Mouse (Mus musculus) liver (tissue): ENCODE measurements around the gene Specc1.
A peak's percentile ranks its signal among the peaks of the same experiment; 100 is the strongest.

Source experiments
- DNase-seq: peaks from one replicate; pipeline ENCODE4 v3.0.0-alpha.2; 2020; ENCODE audit warnings: mixed read lengths

The Specc1 gene

DNA sequence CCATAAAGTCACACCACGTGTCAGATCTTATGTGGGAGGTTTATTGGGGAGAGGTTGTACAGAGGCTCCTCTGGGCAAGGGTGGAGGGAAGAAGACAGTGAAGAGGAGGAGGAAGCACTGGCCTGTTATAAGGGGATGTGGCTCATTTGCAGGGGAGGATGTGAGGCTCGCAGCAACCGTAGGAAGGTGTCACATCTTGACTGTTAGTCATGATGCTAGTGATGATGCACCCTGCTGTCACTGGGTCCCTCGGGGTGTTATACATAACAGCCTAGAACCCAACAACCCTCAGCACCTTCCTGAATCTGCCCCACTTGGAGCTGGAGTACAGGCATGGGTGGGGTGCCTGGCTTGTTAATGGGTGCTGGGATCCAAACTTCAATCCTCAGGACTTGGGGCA, 94.9 kb downstream of the Specc1 start:
- DNase-seq: no peak

- no peak for DNase-seq
Observed at GRCm38 (mm10) chr11:62053928-62054327, 97.4 kb downstream of the Specc1 start.

DNA sequence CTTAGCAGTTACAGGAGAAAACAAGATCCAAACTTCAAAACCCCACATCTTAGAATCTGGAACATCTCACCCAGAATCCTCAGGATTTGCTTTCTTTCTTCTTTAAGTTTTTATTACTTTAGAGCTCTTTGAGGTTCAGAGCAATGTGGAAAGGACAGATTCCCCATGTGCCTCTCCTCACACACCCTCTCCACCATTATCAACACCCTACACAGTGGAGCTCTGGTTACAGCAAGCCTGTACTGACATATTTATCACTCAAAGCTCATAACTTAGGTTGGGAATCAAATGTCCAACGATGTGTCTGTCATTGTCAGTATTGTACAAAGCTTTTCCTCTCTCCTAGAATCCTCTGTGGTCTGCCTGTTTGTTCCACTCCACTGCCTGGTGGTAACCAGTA, 108.0 kb downstream of the Specc1 start:
- no peak for DNase-seq

DNA sequence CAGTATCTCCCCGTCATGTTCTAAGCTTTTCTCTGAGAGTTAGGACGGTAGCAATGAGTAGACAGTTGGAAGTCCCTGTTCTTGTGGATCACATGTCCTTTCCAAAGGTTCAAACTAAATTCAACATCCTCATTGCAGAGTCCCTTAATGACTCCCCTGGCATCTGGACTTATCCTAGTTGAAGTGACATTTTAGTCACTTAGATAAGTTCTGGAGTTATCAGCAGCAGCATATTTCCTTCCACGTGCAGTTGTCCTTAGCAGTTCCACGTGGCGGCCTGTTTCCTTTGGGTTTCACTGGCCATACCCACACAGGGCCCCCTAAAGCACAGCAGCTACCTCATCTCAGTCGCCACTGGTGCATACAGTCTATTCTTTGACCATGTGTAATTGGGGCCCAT, 109.1 kb downstream of the Specc1 start:
- peak; percentile 46 for DNase-seq

DNA sequence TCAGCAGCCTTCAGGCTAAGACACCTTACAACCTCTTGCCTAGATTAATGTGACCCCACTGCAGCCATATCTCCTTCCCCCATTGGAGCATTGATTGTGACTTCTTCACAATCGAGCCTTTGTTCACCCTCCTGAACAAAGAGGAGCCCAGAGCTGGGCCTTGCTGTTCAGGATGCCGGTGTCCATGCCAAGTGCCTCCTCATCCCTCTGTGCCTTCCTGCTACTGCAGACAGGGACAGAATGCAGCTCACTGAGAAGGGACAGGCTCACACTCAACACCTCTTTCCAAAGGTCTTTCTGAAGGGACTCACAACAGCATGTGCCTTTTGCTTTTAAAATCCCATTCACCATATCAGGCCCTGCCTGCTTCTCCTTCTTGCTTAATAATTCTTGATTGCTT, 113.0 kb downstream of the Specc1 start:
- no peak for DNase-seq

- no peak for DNase-seq
Observed at GRCm38 (mm10) chr11:62070206-62070605, 113.6 kb downstream of the Specc1 start.

DNA sequence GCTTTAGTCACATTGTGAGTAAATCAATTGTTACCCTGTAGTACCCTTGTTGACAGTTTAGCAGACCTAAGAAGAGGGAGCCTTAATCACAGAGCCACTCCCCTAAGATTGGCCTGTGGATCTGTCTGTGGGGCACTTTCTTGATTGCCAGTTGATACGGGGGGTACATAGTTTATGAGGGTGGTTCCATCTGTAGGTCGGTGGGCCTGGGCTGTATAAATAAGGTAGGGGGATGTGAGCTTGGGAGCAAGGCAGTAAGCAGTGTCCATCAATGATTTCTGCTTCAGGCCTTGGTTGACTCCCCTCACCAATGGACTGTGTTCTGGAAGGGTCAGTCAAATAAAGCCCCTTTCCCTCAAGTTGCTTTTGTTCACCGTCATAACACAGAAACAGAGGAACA, 115.8 kb downstream of the Specc1 start:
- no peak for DNase-seq

GRCm38 (mm10) chr11:62073575-62074140, 117.1 kb downstream of the Specc1 start:
- no peak for DNase-seq

GRCm38 (mm10) chr11:62074578-62074977, 118.0 kb downstream of the Specc1 start:
- DNase-seq: no peak

DNA sequence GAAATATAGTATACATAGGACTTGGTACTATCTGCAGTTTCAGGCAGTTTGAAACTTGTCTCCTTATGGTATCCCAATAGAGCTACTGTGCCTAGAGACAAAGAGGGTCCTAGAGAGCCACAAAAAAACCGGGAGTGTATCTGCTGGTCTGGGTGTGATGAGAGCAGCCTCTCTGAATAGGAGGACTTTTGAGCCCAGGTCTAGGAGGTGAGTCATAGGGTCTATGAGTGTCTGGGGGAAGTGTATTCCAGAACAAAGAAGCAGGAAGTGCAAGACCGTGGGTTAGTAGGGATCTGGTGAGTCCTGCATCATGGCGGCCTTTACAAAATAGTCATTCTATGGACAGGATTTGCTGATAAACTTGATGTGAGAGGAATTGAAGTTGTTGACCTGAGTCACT, 118.5 kb downstream of the Specc1 start:
- no peak for DNase-seq

DNA sequence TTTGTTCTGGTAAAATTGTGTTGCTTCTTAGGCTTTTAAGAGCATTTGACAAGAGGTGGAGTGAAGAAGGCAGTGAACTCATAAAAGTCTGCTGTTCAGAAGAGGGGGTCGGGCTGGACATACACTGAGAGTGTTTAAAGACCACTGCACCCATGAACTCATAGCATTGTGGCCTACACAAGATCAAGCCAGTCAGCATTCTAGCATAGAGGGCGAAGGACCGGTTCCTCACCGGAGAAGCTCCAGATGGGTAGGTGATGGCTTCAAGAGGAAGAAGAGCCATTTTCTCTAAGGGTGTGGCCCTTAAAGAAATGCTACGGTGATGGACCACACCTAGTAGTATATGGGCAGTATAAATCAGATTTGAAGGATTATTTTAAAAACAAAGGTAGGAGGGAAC, 119.0 kb downstream of the Specc1 start:
- no peak for DNase-seq

- DNase-seq: peak; percentile 99
Observed at GRCm38 (mm10) chr11:62076345-62077156, 120.0 kb downstream of the Specc1 start.

DNA sequence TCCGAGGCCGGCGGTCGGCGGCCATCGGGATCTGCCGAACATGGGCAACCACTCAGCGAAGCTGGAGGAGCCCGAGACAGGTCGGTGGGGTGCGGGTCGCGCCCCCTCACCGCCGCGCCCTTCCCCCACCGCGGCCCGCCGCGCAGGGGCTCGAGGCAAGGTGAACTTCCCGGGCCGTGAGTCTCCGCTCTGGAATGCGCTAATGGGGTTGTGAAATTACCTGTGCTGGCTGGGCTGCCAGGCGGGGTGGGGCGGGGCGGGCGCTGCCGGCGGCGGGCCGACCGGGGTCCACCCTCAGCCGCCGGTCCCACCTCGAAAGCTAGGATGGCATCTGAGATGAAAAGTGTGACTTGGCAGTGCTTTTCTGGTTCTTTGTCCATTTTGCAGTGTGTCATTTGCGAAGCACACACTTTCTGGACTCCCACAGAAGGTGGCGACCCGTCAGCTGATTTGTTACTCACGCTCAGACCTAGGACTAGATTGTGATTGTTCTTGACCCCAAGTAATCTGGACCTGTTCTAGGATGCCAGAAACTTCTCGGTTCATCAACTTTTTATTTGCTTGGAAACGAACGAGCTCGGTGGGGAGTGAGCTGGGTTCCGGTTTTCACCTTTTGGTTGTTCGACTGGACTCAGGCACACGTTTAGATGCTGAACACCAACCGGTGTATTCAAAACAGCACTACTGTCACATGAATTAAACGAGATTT, 120.7 kb downstream of the Specc1 start:
- DNase-seq: peak; percentile 52

DNA sequence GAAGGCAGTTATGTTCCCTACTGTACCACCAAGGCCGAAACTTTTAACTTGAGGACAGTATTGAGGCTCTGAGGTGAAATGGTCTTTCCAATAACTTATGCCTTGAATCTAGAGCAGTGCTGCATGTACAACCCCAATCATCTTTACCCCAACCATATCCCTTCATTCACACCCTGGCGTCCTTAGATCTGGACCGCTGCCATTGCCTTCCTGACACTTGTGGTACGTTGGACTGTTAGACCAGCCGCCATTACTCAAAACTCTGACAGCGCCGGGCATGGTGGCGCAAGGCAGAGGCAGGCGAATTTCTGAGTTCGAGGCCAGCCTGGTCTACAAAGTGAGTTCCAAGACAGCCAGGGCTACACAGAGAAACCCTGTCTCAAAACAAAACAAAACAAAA, 121.8 kb downstream of the Specc1 start:
- no peak for DNase-seq

DNA sequence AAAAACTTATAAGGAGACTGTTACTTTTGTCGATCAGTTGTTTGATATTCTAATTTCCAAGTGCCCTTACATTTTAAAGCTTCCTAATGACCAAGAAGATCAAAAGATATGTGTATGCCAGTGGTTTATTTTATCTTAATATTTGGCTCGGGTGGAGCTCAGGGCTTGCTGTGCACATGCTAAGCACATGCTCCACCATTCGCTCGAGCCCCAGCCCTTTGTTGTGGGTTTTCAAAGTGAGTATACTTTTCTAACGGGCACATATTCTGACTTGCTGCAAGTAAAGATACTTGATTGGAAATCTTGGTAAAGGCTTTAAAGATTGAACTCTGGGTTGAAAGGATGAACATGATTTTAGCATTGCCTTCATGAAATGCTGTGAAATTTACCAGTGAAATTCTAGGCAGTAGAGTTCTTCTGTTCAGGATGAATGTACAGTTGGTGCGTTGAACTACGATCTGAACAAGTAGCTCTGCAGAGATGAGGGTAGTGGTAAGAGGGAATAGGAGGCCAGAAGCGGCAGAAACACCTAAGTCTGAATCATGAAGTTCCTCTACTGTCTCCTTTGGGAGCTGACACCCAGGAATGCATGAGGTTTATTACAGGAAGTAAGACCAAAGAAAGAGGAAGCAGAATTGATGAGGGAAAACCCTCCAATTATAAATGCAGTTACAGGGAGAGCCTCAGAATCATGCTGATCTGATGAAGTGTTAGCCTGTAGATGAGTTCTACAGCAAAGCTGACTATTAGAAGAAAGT, 122.7 kb downstream of the Specc1 start:
- DNase-seq: no peak

DNA sequence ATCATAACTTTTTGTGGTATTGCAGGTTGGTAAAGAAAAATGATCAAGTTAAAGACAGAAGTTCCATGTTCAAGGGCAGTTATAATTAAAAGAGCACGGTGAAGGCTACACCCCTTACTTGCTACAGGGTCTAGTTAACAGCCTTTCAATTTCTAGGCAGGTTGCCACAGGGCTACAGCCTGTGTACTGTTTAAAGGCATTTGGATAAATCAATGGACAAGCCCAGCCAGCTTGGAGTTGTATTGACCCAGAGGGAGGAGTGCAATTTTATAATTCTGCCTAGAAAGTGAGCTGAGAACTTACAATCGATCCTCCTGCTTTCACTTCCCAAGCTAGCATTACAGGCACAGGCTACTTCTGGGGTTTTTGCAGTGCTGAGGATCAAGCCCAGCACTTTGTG, 123.9 kb downstream of the Specc1 start:
- no peak for DNase-seq

DNA sequence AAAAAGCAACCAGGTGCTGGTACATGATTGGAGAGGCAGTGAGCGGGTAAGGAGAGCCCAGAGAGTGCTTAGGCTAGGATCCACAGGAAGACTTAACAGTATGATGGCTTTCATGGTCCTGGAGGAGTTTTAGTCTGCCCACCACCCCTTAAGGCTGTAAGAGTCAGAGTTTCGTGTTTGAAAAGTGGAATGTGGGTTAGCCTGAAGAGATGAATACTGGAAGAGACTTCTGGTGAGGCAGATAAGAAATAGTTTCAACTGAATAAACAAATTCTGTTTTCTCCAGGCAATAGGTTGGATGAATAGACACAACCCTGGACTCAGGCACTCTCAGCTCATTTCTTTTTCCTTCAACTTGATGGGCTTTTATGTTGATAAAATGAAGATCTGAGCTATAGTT, 130.1 kb downstream of the Specc1 start:
- no peak for DNase-seq

DNA sequence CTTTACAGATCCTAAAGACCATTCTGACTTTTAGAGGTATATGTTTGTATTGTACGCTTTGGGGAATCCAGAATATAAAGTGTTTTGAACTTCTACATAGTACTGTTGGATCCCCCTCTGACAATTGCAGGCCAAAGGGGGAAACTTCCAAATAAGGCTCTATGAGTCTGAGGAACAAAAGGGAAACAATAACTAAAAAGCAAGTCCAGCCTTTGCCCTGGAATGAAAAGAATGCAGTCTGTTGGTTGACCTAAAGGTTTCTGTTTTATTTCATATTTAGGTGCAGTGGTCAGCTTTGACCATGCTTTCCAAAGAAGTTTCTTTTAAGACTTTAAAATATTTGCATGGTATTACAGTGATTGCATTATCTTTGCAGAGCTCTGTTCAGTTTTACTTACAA, 130.5 kb downstream of the Specc1 start:
- DNase-seq: no peak

DNA sequence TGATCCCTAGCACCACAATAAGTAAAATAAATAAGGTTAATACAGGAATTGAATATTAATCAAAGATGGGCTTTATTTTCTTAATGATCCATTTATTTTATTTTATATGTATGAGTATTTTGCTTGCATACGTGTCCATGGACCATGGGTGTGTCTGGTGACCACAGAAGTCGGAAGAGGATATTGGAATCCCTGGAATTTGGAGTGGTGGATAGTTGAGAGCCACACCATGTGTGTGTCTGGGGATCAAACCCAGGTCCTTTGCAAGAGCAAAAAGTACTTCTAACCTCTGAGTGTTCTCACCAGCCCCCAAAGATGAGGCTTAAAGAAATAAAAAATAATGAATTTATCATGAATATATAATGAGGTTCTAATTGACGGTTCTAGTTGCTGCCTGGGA, 132.1 kb downstream of the Specc1 start:
- DNase-seq: no peak

DNA sequence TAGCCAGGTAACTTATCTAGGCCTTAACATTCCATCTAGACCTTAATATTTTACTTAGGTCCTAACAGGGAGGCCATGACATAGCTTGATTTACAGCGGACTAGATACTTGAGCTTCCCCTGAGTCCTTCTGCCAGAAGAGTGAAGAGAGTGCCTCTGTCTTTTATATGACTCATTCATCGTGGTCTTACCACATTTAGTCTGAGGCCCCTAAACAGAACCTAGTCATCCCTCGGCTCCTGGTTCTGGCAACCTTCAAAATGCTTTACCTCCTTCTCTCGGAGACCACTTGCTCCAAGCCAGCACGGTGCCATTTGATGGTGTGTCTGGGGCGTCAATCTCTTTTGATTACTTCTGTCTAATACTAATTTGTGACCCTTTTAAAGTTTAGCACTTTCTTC, 133.8 kb downstream of the Specc1 start:
- DNase-seq: no peak

- peak; percentile 27 for DNase-seq
Observed at GRCm38 (mm10) chr11:62103380-62103911, 146.9 kb downstream of the Specc1 start.

DNA sequence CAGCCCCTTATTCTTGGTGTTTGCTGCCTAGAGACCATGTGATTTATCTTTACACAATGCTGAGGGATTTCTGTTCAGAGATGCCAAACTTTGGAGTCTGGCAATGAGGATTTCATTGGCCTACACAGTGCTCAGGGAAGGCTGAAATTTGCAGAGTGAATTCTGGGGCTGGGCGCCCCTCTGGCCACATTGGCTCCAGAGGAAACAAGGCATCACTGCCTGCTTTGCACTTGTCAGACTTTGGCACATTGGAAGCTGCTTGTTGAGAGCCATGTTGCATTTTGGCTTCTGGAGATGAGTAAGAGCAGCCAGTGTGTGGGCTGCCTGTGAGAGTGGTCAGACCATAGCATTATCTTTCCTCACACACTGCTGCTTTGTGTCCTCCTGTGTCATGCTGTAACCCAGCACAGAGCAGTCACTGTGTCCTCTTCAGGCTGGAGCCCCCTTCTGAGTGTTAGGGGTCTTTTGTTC, 149.9 kb downstream of the Specc1 start:
- DNase-seq: no peak

GRCm38 (mm10) chr11:62107272-62107836, 150.8 kb downstream of the Specc1 start:
- no peak for DNase-seq
